Mouse (Mus musculus) lung, postnatal 10 days (tissue): ENCODE measurements around the gene 4931422A03Rik.
"Not testable (repeated sequence)": the region's sequence is repeated elsewhere in the genome, so short reads cannot be mapped to it uniquely, and the experiment has no call there.

Experiments
- DNase-seq: peaks from one replicate; pipeline ENCODE4 v3.0.0; 2021

Gene 4931422A03Rik

GRCm38 (mm10) chr2:104028139-104028723 is at the start of gene 4931422A03Rik:
Gene 4931422A03Rik (minus strand): TSS chr2:104028361.
- DNase-seq = no peak

DNA sequence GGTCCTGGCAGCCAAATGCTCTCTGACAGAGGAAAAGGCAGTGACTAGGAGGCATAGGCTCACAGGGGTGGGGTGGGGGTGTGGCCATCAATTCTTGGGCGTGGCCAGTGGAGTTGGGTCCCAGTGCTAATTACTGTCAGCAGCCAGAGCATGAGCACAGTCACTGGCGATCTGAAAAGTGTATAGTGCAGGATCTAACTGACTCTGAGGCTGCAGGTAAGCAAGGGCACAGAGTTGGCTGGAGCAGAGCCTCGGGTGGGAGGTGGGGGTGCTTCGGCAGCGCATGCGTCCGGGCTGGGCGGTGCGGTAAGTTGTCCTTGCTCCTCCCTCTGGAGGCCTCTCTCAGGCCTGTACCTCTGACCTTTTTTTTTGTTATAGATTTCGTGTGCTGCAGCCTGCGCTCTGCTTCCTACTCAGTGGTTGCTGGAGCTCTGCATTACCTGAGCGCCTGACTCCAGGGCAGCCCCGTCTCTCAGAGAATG is 41.6 kb upstream of the 4931422A03Rik start, which contains the start of gene Cd59b:
Gene Cd59b, plus strand, starts transcription at position 146 of the 482 bp plus-strand sequence.
- peak; percentile 72 for DNase-seq

GRCm38 (mm10) chr2:104068450-104068849 is 40.3 kb upstream of the 4931422A03Rik start, which contains the start of gene Gm10799:
Gene Gm10799 (minus strand): TSS chr2:104068550.
- DNase-seq = not testable (repeated sequence)

DNA sequence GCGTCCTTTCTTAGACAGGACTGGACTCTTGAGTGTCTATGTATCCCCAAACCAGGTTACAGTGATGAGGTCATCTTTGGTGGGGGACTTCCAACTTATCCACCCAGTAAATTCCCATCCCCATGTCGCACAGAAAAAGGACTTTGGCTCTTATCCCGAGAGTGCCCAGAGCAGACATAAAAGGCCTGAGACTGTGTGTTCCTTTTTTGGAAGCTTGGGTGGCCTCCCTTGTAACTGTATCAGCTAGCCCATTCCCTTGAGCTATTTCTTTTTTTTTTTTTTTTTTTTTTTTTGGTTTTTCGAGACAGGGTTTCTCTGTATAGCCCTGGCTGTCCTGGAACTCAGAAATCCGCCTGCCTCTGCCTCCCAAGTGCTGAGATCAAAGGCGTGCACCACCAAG is 37.4 kb upstream of the 4931422A03Rik start, which contains the start of gene Gm10912:
Gene Gm10912, plus strand, starts transcription at position 301 of the 400 bp plus-strand sequence.
- not testable (repeated sequence) for DNase-seq

- no peak for DNase-seq
These were observed 36.0 kb upstream of the 4931422A03Rik start for GRCm38 (mm10) chr2:104064152-104064551.

- DNase-seq = no peak
These were observed 34.5 kb upstream of the 4931422A03Rik start for GRCm38 (mm10) chr2:104062665-104063064.

GRCm38 (mm10) chr2:104060996-104061395 is 32.8 kb upstream of the 4931422A03Rik start:
- no peak for DNase-seq

GRCm38 (mm10) chr2:104059786-104060185 is 31.6 kb upstream of the 4931422A03Rik start:
- no peak for DNase-seq

- no peak for DNase-seq
These were observed 30.8 kb upstream of the 4931422A03Rik start for GRCm38 (mm10) chr2:104058954-104059353.

DNA sequence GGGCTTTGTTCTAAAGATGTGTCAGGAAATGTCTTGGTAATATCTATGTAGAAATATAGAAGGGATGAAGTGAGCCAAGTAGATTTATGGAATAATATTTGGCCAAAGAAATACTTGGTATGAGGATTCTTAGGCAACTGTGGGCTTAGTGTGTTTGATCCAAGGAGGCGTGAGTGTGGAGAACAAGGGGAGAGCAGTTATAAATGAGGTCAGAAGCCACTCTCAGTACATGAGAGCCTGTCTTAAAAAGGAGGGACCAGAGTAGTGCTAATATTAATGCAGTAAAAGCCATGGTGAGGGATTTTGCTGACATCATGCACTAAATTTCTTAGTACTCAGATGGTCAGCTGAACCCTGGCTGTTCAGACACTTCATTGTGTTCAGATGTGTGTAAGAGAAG is 30.2 kb upstream of the 4931422A03Rik start:
- no peak for DNase-seq

GRCm38 (mm10) chr2:104044479-104045080 is 16.4 kb upstream of the 4931422A03Rik start:
- DNase-seq = peak; percentile 40

GRCm38 (mm10) chr2:104043624-104044478 is 15.7 kb upstream of the 4931422A03Rik start:
- DNase-seq = peak; percentile 64

- DNase-seq = no peak
These were observed 14.6 kb upstream of the 4931422A03Rik start for GRCm38 (mm10) chr2:104042766-104043165.

GRCm38 (mm10) chr2:104041632-104042031 is 13.5 kb upstream of the 4931422A03Rik start:
- DNase-seq = peak; percentile 24

GRCm38 (mm10) chr2:104038236-104038635 is 10.1 kb upstream of the 4931422A03Rik start:
- DNase-seq = no peak

GRCm38 (mm10) chr2:104036316-104036715 is 8.2 kb upstream of the 4931422A03Rik start:
- no peak for DNase-seq

DNA sequence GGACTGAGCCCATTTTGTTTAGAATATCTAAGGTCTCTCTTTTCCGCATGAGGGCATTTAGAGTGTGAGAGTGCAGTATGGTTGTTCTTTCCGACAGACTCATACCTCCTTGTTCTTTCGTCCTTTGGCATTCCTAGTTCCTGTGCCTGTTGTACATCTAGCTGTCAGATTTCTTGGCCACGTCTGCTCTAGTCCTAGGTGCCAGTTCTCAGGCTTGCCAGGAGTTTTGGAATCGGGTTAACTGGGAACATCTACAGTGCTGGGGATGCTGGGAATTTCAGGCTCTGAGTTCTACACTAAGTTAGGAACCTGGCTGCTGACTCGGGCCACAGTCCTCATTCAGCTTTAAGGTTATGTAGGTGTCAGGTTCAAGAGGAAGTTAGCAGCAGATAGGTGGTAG is 7.4 kb upstream of the 4931422A03Rik start:
- no peak for DNase-seq

DNA sequence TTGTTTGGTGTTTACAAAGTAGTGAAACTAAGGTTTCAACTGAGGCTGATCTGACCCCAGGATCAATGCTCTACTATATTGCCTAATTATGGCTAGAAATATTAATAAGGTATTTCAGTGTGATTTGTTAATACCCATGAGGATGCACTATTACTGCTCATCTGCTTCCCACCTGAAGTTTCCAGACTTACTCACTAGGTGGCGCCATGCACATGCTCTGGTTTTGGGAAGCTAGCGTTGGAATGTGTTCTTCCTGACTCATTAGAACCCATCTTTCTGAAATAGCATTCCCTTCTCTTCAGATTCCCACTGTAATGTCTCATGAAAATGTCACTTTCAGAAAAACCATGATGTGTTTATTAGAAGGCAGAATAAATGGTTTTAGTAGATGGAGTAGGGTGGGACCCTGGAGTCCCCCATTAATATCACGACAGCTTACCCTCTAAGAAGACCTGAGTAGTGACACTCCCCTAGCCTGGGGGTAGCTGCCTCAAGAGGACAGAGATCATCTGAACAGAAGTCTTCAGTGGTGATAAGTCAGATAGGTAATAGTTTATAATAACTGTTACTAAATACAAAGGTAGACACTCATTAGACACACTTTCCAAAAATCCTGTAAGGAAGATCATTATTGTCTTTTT is 6.8 kb upstream of the 4931422A03Rik start:
- peak; percentile 74 for DNase-seq

GRCm38 (mm10) chr2:104032056-104032455 is 3.9 kb upstream of the 4931422A03Rik start:
- no peak for DNase-seq

GRCm38 (mm10) chr2:104030381-104030780 is 2.2 kb upstream of the 4931422A03Rik start:
- no peak for DNase-seq

- DNase-seq = no peak
These were observed 913 bp upstream of the 4931422A03Rik start for GRCm38 (mm10) chr2:104029074-104029473.

DNA sequence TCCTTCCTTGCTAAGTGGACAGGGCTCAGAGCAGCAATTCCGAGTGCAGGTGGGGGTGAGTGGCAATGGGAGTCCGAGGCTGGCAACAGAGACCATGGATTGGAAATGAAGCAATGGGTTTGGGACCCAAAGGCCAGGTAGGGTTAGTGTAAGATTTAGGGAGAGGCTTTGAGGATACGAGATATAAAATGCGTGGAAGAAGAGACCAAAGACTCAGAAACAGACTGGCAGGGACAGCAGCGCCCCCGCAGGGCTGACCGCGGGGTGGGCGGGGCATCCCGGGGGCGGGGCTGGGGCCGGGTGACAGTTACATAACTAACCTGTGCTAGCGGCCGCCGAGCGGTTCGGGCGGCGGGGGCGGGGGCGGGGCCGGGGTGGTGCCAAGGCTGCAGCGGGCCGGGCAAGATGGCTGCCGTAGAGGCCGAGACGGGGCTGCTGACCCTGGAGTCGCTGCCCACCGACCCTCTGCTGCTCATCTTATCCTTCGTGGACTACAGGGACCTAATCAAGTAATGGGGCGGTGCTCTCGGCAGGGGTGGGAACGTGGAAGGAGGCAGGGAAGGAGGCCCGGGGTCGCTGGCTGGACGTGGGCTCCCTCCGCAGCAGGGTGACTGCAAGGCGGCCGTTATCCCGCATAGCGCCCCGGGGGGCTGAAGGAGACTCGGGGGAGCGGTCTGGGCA is 563 bp downstream of the 4931422A03Rik start, which contains the start of gene Fbxo3:
Gene Fbxo3, plus strand, starts transcription at position 264 of the 681 bp plus-strand sequence.
- peak; percentile 90 for DNase-seq
